Mouse (Mus musculus) hindbrain, embryonic 12.5 days (tissue): Measurements from ENCODE around the gene Tpsg1. TPM values are rescaled to one million over a fixed set of nuclear protein-coding genes. Genes with fewer than 3 reads are reported as not detected.
A peak's percentile ranks its signal among the peaks of the same experiment; 100 is the strongest.

Experiments used
- ATAC-seq: fragments of 200-750 bp; cut with Nextera tagmentation; 2 replicates; pipeline ENCODE4 v1.8.0; 2017; ENCODE audit warnings: moderate TSS enrichment; ENCODE audit not compliant: low FRiP score
- H3K27ac ChIP-seq: fragments of 300-500 bp; sonication (generic); 2 replicates; pipeline ENCODE4 v1.5.1; 2016; ENCODE audit warnings: mild to moderate bottlenecking
- H3K27me3 ChIP-seq: fragments of 300-500 bp; sonication (generic); 2 replicates; pipeline ENCODE4 v1.6.1; 2016; ENCODE audit warnings: mild to moderate bottlenecking
- H3K36me3 ChIP-seq: fragments of 300-500 bp; sonication (generic); 2 replicates; pipeline ENCODE4 v1.6.1; 2016; ENCODE audit warnings: mild to moderate bottlenecking
- H3K4me1 ChIP-seq: fragments of 300-500 bp; sonication (generic); 2 replicates; pipeline ENCODE4 v1.6.1; 2016
- H3K4me2 ChIP-seq: fragments of 300-500 bp; sonication (generic); replicated peaks from 2 replicates; pipeline ENCODE4 v1.6.1; 2016; ENCODE audit warnings: mild to moderate bottlenecking
- H3K4me3 ChIP-seq: fragments of 300-500 bp; sonication (generic); 2 replicates; pipeline ENCODE4 v1.5.1; 2016; ENCODE audit warnings: mild to moderate bottlenecking
- H3K9ac ChIP-seq: fragments of 300-500 bp; sonication (generic); 2 replicates; pipeline ENCODE4 v1.6.1; 2016; ENCODE audit warnings: mild to moderate bottlenecking, moderate library complexity
- H3K9me3 ChIP-seq: fragments of 300-500 bp; sonication (generic); replicated peaks from 2 replicates; pipeline ENCODE4 v1.6.1; 2016; ENCODE audit warnings: mild to moderate bottlenecking
- WGBS: fragments of 180-500 bp; shearing (Covaris S2); methylation state at CpG from one replicate; pipeline ENCODE4 v1.1.7; 2016; 5-methylcytosine and 5-hydroxymethylcytosine counted together
- polyA plus RNA-seq: library from polyadenylated mRNA; unstranded; fragments of >200 nt; fragmentation: Nextera tagmentation; extraction: Ambion mirVana; gene quantifications from 2 replicates; pipeline ENCODE4 v1.2.1, GENCODE M21; 2016

Tpsg1 gene
- 0.86 TPM in 1 of 2 replicates, not detected in the other for polyA plus RNA-seq

GRCm38 (mm10) chr17:25368973-25369372, at the start of gene Tpsg1:
Gene Tpsg1, plus strand, starts transcription at chr17:25369273.
- no peak for ATAC-seq
- H3K36me3 ChIP-seq: no peaks in the 10 kb centered on the region
- WGBS: 86% methylated on average over 3 of the region's 3 CpGs
- H3K9me3 ChIP-seq: no peaks in the 10 kb centered on the region
- H3K4me1 ChIP-seq: no peaks in the 10 kb centered on the region
- 0 out of 2 replicates have a peak, but pooled peaks cover 3% of the 10 kb centered on the region for H3K27me3 ChIP-seq
- no peak within 1 kb of the TSS for H3K9ac ChIP-seq
- no peak within 1 kb of the TSS for H3K27ac ChIP-seq
- H3K4me2 ChIP-seq: no peak within 1 kb of the TSS
- H3K4me3 ChIP-seq: no peak within 1 kb of the TSS

GRCm38 (mm10) chr17:25320819-25321218, 48.3 kb upstream of the Tpsg1 start:
- H3K27ac ChIP-seq: no peak overlapping the region
- H3K36me3 ChIP-seq: no peaks in the 10 kb centered on the region
- no peak overlapping the region for H3K4me2 ChIP-seq
- 89% methylated on average over 8 of the region's 8 CpGs for WGBS
- H3K4me1 ChIP-seq: no peaks in the 10 kb centered on the region
- ATAC-seq: no peak
- no peak overlapping the region for H3K4me3 ChIP-seq
- H3K27me3 ChIP-seq: peaks cover 4% of the 10 kb centered on the region; the same call in 1 of the 2 replicates
- H3K9ac ChIP-seq: no peak overlapping the region
- H3K9me3 ChIP-seq: no peaks in the 10 kb centered on the region

DNA sequence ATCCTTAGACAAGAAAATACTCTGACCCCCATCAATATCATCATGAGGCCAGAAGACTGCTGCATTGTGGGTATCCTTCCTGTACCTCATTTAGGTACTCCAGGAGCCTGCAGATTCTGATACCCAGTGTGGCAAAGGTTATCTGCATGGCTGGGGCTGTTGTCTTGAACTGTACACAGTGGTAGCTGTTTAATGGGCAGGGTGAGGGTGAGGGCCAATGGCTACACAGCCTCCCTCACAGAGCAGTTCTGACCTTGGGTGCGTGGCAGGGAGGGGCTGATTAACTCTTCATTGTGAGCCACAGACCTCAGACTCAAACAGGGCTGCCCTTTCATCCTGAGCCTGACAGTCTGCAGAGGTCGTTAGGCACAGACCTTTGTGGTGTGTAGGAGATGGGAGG, 46.1 kb upstream of the Tpsg1 start:
- H3K4me1 ChIP-seq: no peaks in the 10 kb centered on the region
- H3K27me3 ChIP-seq: peaks cover 4% of the 10 kb centered on the region; the same call in 1 of the 2 replicates
- no peaks in the 10 kb centered on the region for H3K9me3 ChIP-seq
- no peak for ATAC-seq
- no peak overlapping the region for H3K4me3 ChIP-seq
- 34% methylated on average over 2 of the region's 2 CpGs for WGBS
- no peak overlapping the region for H3K9ac ChIP-seq
- no peak overlapping the region for H3K4me2 ChIP-seq
- no peak overlapping the region for H3K27ac ChIP-seq
- no peaks in the 10 kb centered on the region for H3K36me3 ChIP-seq

DNA sequence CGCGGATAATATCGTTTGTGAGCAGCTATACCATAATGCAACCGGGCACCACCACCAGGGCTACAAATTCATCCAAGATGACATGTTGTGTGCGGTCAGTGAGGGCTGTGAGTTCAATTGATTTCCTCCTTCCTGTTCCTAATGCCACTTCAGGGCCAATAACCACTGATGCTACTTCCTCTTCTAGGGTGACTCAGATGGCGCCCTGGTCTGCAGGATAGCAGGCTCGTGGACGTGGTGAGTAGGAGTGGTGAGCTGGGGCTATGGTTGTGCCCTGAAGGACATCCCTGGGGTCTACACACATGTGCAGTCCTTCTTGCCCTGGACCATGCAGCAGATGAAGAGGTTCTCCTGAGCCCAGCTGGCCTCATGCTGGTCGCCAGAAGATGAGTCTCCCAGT, 36.8 kb upstream of the Tpsg1 start:
- Histone ChIP-seq H3K27me3 (peaks cover 23% of the 10 kb centered on the region), H3K4me2 (no peak overlapping the region), H3K27ac (no peak overlapping the region), H3K9ac (no peak overlapping the region), H3K9me3 (no peaks in the 10 kb centered on the region), H3K36me3 (no peaks in the 10 kb centered on the region), H3K4me1 (no peaks in the 10 kb centered on the region), H3K4me3 (no peak overlapping the region)
- ATAC-seq: no peak
- WGBS: 77% methylated on average over 9 of the region's 9 CpGs

- H3K4me2 ChIP-seq: no peak overlapping the region
- 3% methylated on average over 8 of the region's 8 CpGs for WGBS
- no peak overlapping the region for H3K9ac ChIP-seq
- no peaks in the 10 kb centered on the region for H3K4me1 ChIP-seq
- peaks cover 23% of the 10 kb centered on the region for H3K27me3 ChIP-seq
- no peak overlapping the region for H3K4me3 ChIP-seq
- H3K9me3 ChIP-seq: no peaks in the 10 kb centered on the region
- H3K27ac ChIP-seq: no peak overlapping the region
- H3K36me3 ChIP-seq: no peaks in the 10 kb centered on the region
- 0 out of 2 replicates have a peak, but pooled peaks have one; percentile 29 for ATAC-seq
These were observed 35.1 kb upstream of the Tpsg1 start for GRCm38 (mm10) chr17:25333943-25334342.

- ATAC-seq: no peak
- H3K4me2 ChIP-seq: no peak overlapping the region
- no peak overlapping the region for H3K27ac ChIP-seq
- no peaks in the 10 kb centered on the region for H3K4me1 ChIP-seq
- no peaks in the 10 kb centered on the region for H3K36me3 ChIP-seq
- H3K27me3 ChIP-seq: peaks cover 13% of the 10 kb centered on the region
- 77% methylated on average over 4 of the region's 4 CpGs for WGBS
- no peak overlapping the region for H3K9ac ChIP-seq
- no peak overlapping the region for H3K4me3 ChIP-seq
- H3K9me3 ChIP-seq: no peaks in the 10 kb centered on the region
These were observed 30.9 kb upstream of the Tpsg1 start for GRCm38 (mm10) chr17:25338218-25338617.

DNA sequence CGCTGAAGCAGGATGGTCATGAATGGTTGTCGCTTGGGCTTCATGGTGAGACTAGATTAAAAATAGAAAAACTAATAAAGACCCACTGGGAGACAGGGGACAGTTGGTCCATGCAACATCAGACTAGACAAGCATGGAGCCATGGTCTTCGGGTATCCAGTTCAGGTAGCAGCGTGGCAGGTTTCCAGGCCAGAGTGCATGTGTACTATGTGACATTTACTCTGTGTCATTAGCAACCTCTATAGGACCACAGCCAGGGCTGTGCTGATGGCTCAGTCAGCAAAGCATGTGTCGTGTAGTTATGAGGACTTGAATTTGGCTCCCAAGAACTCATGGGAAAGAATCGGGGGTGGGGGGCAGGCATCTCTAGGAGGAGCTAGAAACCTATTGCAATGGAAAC, 29.1 kb upstream of the Tpsg1 start:
- H3K27ac ChIP-seq: no peak overlapping the region
- H3K4me2 ChIP-seq: no peak overlapping the region
- H3K36me3 ChIP-seq: no peaks in the 10 kb centered on the region
- WGBS: 88% methylated on average over 6 of the region's 6 CpGs
- H3K9me3 ChIP-seq: no peaks in the 10 kb centered on the region
- ATAC-seq: no peak
- H3K4me3 ChIP-seq: no peak overlapping the region
- peaks cover 5% of the 10 kb centered on the region for H3K27me3 ChIP-seq
- H3K4me1 ChIP-seq: no peaks in the 10 kb centered on the region
- no peak overlapping the region for H3K9ac ChIP-seq

GRCm38 (mm10) chr17:25341490-25341889, 27.6 kb upstream of the Tpsg1 start:
- Histone ChIP-seq H3K4me1 (no peaks in the 10 kb centered on the region), H3K36me3 (no peaks in the 10 kb centered on the region), H3K9ac (no peak overlapping the region), H3K9me3 (no peaks in the 10 kb centered on the region), H3K27ac (no peak overlapping the region), H3K27me3 (no peaks in the 10 kb centered on the region), H3K4me3 (no peak overlapping the region), H3K4me2 (no peak overlapping the region)
- 53% methylated on average over 3 of the region's 3 CpGs for whole genome bisulfite sequencing
- no peak for ATAC-seq

DNA sequence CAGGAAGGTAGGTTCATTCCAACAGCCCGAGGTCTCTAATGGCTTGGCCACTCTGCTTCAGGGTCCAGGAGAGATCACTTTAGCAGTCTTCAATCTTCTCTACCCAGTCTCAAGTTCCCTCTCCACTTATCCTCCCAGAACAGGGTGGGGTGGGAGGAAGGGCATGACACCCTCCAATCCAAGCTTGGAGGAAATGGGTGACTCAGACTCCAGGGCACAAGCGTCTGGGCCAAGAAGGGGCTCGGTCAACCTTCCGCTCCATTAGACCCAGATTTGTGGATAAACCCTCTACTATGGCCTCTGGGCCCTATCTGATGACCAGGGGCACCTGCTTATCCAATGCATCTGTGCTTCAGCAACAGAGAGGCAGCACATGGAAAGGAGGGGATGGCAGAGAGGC, 23.6 kb upstream of the Tpsg1 start, which contains the start of gene Tpsab1:
Gene Tpsab1 (minus strand): TSS at position 101 of the 400 bp plus-strand sequence.
- no peak within 1 kb of the TSS for H3K4me2 ChIP-seq
- H3K27ac ChIP-seq: no peak within 1 kb of the TSS
- H3K36me3 ChIP-seq: no peaks in the 10 kb centered on the region
- H3K9me3 ChIP-seq: no peaks in the 10 kb centered on the region
- WGBS: 94% methylated on average over 4 of the region's 4 CpGs
- no peak within 1 kb of the TSS for H3K4me3 ChIP-seq
- no peak for ATAC-seq
- H3K4me1 ChIP-seq: no peaks in the 10 kb centered on the region
- H3K27me3 ChIP-seq: no peaks in the 10 kb centered on the region
- H3K9ac ChIP-seq: no peak within 1 kb of the TSS

- Histone ChIP-seq H3K4me1 (no peaks in the 10 kb centered on the region), H3K4me3 (no peak overlapping the region), H3K27ac (no peak overlapping the region), H3K4me2 (no peak overlapping the region), H3K36me3 (no peaks in the 10 kb centered on the region), H3K9ac (no peak overlapping the region), H3K9me3 (no peaks in the 10 kb centered on the region), H3K27me3 (no peaks in the 10 kb centered on the region)
- WGBS: 73% methylated on average over 2 of the region's 2 CpGs
- ATAC-seq: no peak
These were observed 7.8 kb upstream of the Tpsg1 start for GRCm38 (mm10) chr17:25361291-25361690.

DNA sequence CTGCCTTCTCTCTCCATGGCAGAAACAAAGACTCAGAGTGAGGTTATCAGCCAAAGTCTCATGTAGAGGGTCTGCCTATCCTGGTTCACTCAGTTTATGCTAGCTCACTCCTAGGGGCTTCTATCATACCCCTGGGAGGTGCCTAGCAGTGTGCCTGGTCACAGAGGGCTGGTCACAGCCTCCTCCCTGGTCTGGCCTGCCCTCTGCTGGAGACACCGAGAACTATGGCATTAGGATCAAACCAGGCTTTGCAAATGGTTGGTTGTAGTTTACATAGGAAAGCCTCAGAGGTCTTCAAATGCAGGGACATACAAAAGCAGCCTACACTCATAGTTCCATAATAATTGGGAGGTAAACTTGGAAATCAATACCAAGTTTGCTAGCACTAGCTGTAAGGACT, 5.3 kb upstream of the Tpsg1 start:
- H3K9ac ChIP-seq: no peak overlapping the region
- H3K27me3 ChIP-seq: no peaks in the 10 kb centered on the region
- ATAC-seq: no peak
- no peak overlapping the region for H3K4me2 ChIP-seq
- H3K9me3 ChIP-seq: no peaks in the 10 kb centered on the region
- no peak overlapping the region for H3K4me3 ChIP-seq
- H3K36me3 ChIP-seq: no peaks in the 10 kb centered on the region
- no peak overlapping the region for H3K27ac ChIP-seq
- H3K4me1 ChIP-seq: no peaks in the 10 kb centered on the region
- WGBS: 11% methylated on average over 1 of the region's 1 CpGs

DNA sequence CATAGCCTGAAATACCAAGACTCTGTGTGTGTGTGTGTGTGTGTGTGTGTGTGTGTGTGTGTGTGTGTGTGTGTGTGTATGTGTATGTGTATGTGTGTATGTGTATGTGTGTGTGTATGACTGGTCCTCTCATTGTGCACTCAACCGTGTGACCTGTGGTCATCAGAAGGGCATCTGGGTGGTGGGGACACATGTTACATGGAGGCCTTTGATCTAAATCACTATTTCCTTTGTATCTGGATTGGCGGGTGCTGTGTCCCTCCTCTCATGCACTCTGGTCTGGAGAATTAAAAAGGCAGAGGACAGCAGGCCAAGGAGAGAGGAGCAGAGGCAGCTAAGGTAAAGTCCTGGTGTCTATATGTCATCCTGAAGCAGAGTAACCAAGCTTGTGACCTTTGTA, 3.1 kb upstream of the Tpsg1 start, which contains the start of gene Tpsb2:
Gene Tpsb2 (plus strand): TSS at position 301 of the 400 bp plus-strand sequence.
- ATAC-seq: no peak
- H3K4me1 ChIP-seq: no peaks in the 10 kb centered on the region
- H3K36me3 ChIP-seq: no peaks in the 10 kb centered on the region
- no peaks in the 10 kb centered on the region for H3K9me3 ChIP-seq
- WGBS: 82% methylated on average over 2 of the region's 2 CpGs
- no peaks in the 10 kb centered on the region for H3K27me3 ChIP-seq
- H3K27ac ChIP-seq: no peak within 1 kb of the TSS
- H3K4me3 ChIP-seq: no peak within 1 kb of the TSS
- H3K4me2 ChIP-seq: no peak within 1 kb of the TSS
- no peak within 1 kb of the TSS for H3K9ac ChIP-seq

DNA sequence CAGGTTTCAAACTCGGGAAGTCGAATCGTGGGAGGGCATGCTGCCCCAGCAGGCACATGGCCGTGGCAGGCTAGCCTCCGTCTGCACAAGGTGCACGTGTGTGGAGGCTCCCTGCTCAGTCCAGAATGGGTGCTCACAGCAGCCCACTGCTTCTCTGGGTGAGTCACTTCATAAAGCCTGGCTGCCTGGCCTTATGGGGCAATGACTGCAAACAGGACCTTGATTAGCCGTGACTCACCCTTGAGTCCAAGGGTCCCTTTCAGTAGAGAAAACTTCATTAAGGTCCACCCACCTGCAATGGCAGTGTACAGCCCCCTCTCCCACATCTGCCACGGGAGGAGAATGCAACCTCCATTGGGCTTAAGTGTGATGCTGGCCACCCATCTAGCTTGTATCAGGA, 3.4 kb downstream of the Tpsg1 start:
- H3K4me2 ChIP-seq: no peak overlapping the region
- no peaks in the 10 kb centered on the region for H3K4me1 ChIP-seq
- ATAC-seq: no peak
- H3K27me3 ChIP-seq: 0 out of 2 replicates have a peak, but pooled peaks cover 9% of the 10 kb centered on the region
- H3K27ac ChIP-seq: no peak overlapping the region
- H3K36me3 ChIP-seq: 0 out of 2 replicates have a peak, but pooled peaks cover 13% of the 10 kb centered on the region
- no peak overlapping the region for H3K9ac ChIP-seq
- no peaks in the 10 kb centered on the region for H3K9me3 ChIP-seq
- WGBS: 84% methylated on average over 8 of the region's 8 CpGs
- no peak overlapping the region for H3K4me3 ChIP-seq
